Mouse (Mus musculus) megakaryocyte, embryonic 14.5 days (primary cell): ENCODE results near the gene Ms4a12.

ENCODE experiments used
- FLI1 ChIP-seq: IDR thresholded peaks from 2 replicates; pipeline ENCODE4 v1.6.1; 2012; ENCODE audit warnings: low read length, inconsistent platforms, mixed read lengths
- GATA1 ChIP-seq: IDR thresholded peaks from 3 replicates; pipeline ENCODE4 v1.6.1; 2012; ENCODE audit warnings: mixed read lengths, low read length, inconsistent platforms, borderline replicate concordance

DNA sequence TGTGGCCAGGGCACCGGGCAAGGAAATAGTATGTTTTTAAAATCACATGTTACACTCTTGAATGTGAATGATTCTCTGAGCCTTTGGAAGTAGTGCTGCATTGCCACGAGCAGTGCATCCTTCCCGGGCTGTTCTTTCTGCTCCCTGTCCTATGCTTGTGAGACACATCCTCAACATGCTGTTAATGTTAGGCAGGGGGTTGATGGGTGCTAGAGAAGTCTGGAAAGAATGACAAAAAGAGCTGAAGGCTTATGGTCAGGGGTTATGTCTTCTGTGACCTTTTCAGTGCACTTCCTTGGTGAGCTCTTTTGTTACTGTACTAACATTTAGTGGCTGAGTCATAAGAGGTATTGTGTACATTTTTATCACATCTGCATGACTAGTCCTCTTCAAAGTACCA, 48.0 kb upstream of the Ms4a12 start:
- TF ChIP-seq GATA1: no peak
- TF ChIP-seq FLI1: no peak
